In the genomic region with DNA sequence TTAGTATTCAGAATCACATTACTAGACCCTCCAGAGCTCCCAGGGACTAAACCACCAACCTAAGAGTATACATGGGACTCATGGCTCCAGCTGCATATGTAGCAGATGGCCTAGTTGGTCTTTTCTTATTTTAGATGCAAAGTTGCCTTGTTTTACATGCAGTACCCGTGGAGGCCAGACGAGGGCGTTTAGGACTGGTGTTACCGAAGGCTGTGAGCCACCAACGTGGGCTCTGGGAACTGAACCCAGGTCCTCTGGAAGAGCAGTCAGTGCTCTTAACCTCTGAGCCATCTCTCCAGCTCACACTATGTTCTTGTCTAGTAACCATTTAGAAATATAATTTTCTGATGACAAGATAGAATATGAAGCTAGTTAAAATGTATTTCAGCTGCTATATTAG, we compare ENCODE assay signal across 9 mouse cellular contexts.
DNase-seq lines count a peak whose midpoint lies in the region; TF ChIP-seq lines count a peak whose summit lies in the region.
"Had no signal": no experiment of that assay in that cellular context is flagged by ENCODE, and none has a peak within 500 bp of the region (broad histone marks: within the 10 kb centered on the region; RNA-seq: fewer than 3 reads in every experiment).

No protein-coding gene starts in this region.

- no peaks in the 10 kb centered on the region for H3K4me1 ChIP-seq in kidney, adult 2 months (ENCODE audit: control insufficient read depth, insufficient read depth, low read length)

- no peak overlapping the region for H3K27ac ChIP-seq in kidney, adult 2 months (ENCODE audit: insufficient read depth, low read depth, low read length)

- TF ChIP-seq CTCF in kidney, adult 2 months (conservative IDR thresholded peaks at IDR 0.05; ENCODE audit: insufficient read depth, insufficient read length, low read depth, low read length) = peak; percentile 49

- no peak for DNase-seq in kidney, adult 2 months
- DNase-seq in kidney, postnatal 14 days = no peak
- peak; percentile 59 for DNase-seq in CD4-positive helper T cell, adult 2 months (ENCODE audit: low read depth, low spot score)
- DNase-seq in T-cell, adult 2 months (ENCODE audit: low spot score) = peak; percentile 34
- DNase-seq in lung, postnatal 36 days = peak; percentile 43
- no peak for DNase-seq in right cerebral cortex, postnatal 4 days
- DNase-seq in adrenal gland, postnatal 4 days (ENCODE audit: low spot score in 2 of 2) = no peak
- DNase-seq in kidney, adult 11 months = no peak
- DNase-seq: right cerebral cortex, adult 18-20 months had no signal

- no peaks in the 10 kb centered on the region for H3K27me3 ChIP-seq in kidney, adult 2 months (replicated peaks; ENCODE audit: control insufficient read depth, insufficient read depth, low read length)

- no peak overlapping the region for H3K4me3 ChIP-seq in kidney, adult 2 months (ENCODE audit: insufficient read depth, low read depth, low read length)

- WGBS in kidney, adult 2 months = 20% methylated on average over 5 of the region's 5 CpGs

- no peak for TF ChIP-seq POLR2A in kidney, adult 2 months (IDR thresholded peaks at IDR 0.05; ENCODE audit: low read depth, low read length)

- H3K36me3 ChIP-seq in kidney, adult 2 months (ENCODE audit: control insufficient read depth, insufficient read depth, low read length) = no peaks in the 10 kb centered on the region

Comparison
In these comparisons a context has a peak if more than half of its experiments do, and no peak if none do; other contexts are left out.
1. DNase-seq: peak in CD4-positive helper T cell, adult 2 months (single experiment), T-cell, adult 2 months (single experiment) and lung, postnatal 36 days (single experiment); none in kidney, adult 2 months (single experiment), kidney, postnatal 14 days (single experiment), right cerebral cortex, postnatal 4 days (single experiment), adrenal gland, postnatal 4 days (0 of 2) and kidney, adult 11 months (single experiment).